Mouse (Mus musculus) CH12.LX (cell line): Measurements from ENCODE around the gene Gnat1. TPM values are rescaled to one million over a fixed set of nuclear protein-coding genes. Genes with fewer than 3 reads are reported as not detected.
A peak's percentile ranks its signal among the peaks of the same experiment; 100 is the strongest.

ENCODE experiments used
- DNase-seq: peaks from one replicate; pipeline ENCODE4 v3.0.0-alpha.2; 2013; ENCODE audit errors: extremely low read depth
- H3K27ac ChIP-seq: 2 replicates; pipeline ENCODE4 v1.5.1; 2012; ENCODE audit warnings: low read depth, mild to moderate bottlenecking, control low read depth, moderate library complexity; ENCODE audit not compliant: insufficient read depth
- H3K27me3 ChIP-seq: replicated peaks from 2 replicates; pipeline ENCODE3; 2012; ENCODE audit warnings: inconsistent platforms
- H3K36me3 ChIP-seq, 2 experiments: replicated peaks in 1 of 2; 2 replicates each; pipeline versions ENCODE3 to v1.6.1; 2012; ENCODE audit warnings: inconsistent platforms in 1 of 2, low read length in 1 of 2, mild to moderate bottlenecking in 1 of 2, mixed read lengths in 1 of 2, moderate library complexity in 1 of 2; ENCODE audit not compliant: control insufficient read depth in 1 of 2, insufficient read depth in 1 of 2
- H3K4me1 ChIP-seq, 2 experiments: 2 replicates each; pipeline ENCODE4 v1.6.1; 2012; ENCODE audit warnings: inconsistent platforms in 1 of 2, moderate library complexity in 1 of 2; ENCODE audit not compliant: insufficient read depth in 2 of 2, control insufficient read depth in 1 of 2
- H3K4me2 ChIP-seq: 2 replicates; pipeline ENCODE4 v1.6.1; 2012; ENCODE audit warnings: low read depth, mild to moderate bottlenecking, control low read depth; ENCODE audit not compliant: poor library complexity, insufficient read depth, severe bottlenecking
- H3K4me3 ChIP-seq, 3 experiments: fragments of 150-350 bp in 1 of 3; sonication (generic) in 1 of 3; replicated peaks in 1 of 3; 2 replicates each; pipeline versions ENCODE3 to v1.5.1; 2011 to 2012; ENCODE audit warnings: low read depth in 2 of 3, low read length in 2 of 3, mild to moderate bottlenecking in 2 of 3, moderate library complexity in 2 of 3, control low read depth in 1 of 3, improper control_type of control experiment in 1 of 3, inconsistent platforms in 1 of 3, mixed read lengths in 1 of 3; ENCODE audit not compliant: poor library complexity in 1 of 3
- H3K79me2 ChIP-seq: replicated peaks from 2 replicates; pipeline ENCODE4 v1.6.1; 2012; ENCODE audit warnings: mild to moderate bottlenecking, moderate library complexity; ENCODE audit not compliant: control insufficient read depth, poor library complexity, insufficient read depth, severe bottlenecking; ENCODE audit errors: extremely low read depth
- H3K9ac ChIP-seq: 2 replicates; pipeline ENCODE4 v1.6.1; 2012; ENCODE audit warnings: low read depth, mild to moderate bottlenecking, control low read depth, moderate library complexity; ENCODE audit not compliant: insufficient read depth
- H3K9me3 ChIP-seq: replicated peaks from 2 replicates; pipeline ENCODE3; 2012; ENCODE audit warnings: low read length, inconsistent platforms, mixed read lengths
- CHD1 ChIP-seq: IDR thresholded peaks from 2 replicates; pipeline ENCODE4 v1.6.1; 2012; ENCODE audit warnings: low read depth, low read length, improper control_type of control experiment, inconsistent platforms
- CHD2 ChIP-seq: IDR thresholded peaks from 2 replicates; pipeline ENCODE4 v1.6.1; 2011; ENCODE audit warnings: low read length, improper control_type of control experiment
- CTCF ChIP-seq, 2 experiments: IDR thresholded peaks in 1 of 2; conservative IDR thresholded peaks in 1 of 2; 2 replicates each; pipeline ENCODE4 v1.5.1; 2011 to 2012; ENCODE audit warnings: low read depth in 2 of 2, low read length in 2 of 2, improper control_type of control experiment in 1 of 2, inconsistent platforms in 1 of 2, mild to moderate bottlenecking in 1 of 2, moderate library complexity in 1 of 2
- ELF1 ChIP-seq: IDR thresholded peaks from 2 replicates; pipeline ENCODE4 v1.6.1; 2014; ENCODE audit warnings: low read depth, mild to moderate bottlenecking, inconsistent platforms, low read length, improper control_type of control experiment
- EP300 ChIP-seq: IDR thresholded peaks from 2 replicates; pipeline ENCODE4 v1.6.1; 2011; ENCODE audit warnings: low read length, improper control_type of control experiment
- ETS1 ChIP-seq: conservative IDR thresholded peaks from 2 replicates; pipeline ENCODE4 v1.6.1; 2012; ENCODE audit warnings: low read depth, mild to moderate bottlenecking, inconsistent platforms, low read length, improper control_type of control experiment, moderate library complexity
- HCFC1 ChIP-seq: IDR thresholded peaks from 2 replicates; pipeline ENCODE4 v1.6.1; 2012; ENCODE audit warnings: low read depth, mild to moderate bottlenecking, inconsistent platforms, low read length, improper control_type of control experiment
- IRF4 ChIP-seq: IDR thresholded peaks from 2 replicates; pipeline ENCODE4 v1.6.1; 2014; ENCODE audit warnings: low read depth, mild to moderate bottlenecking, inconsistent platforms, low read length, improper control_type of control experiment
- JUN ChIP-seq: IDR thresholded peaks from 2 replicates; pipeline ENCODE4 v1.6.1; 2011; ENCODE audit warnings: low read depth, mild to moderate bottlenecking, low read length, improper control_type of control experiment, moderate library complexity; ENCODE audit not compliant: insufficient read depth
- JUND ChIP-seq: conservative IDR thresholded peaks from 2 replicates; pipeline ENCODE4 v1.6.1; 2011; ENCODE audit warnings: low read depth, low read length, improper control_type of control experiment
- KAT2A ChIP-seq: IDR thresholded peaks from 2 replicates; pipeline ENCODE4 v1.6.1; 2012; ENCODE audit warnings: low read length, improper control_type of control experiment, inconsistent platforms; ENCODE audit not compliant: insufficient replicate concordance
- MAZ ChIP-seq: IDR thresholded peaks from 2 replicates; pipeline ENCODE4 v1.6.1; 2012; ENCODE audit warnings: low read depth, mild to moderate bottlenecking, inconsistent platforms, low read length, improper control_type of control experiment, moderate library complexity
- NELFE ChIP-seq: IDR thresholded peaks from 2 replicates; pipeline ENCODE4 v1.6.1; 2011; ENCODE audit warnings: low read depth, low read length, improper control_type of control experiment
- NRF1 ChIP-seq: IDR thresholded peaks from 2 replicates; pipeline ENCODE4 v1.6.1; 2014; ENCODE audit warnings: low read depth, mild to moderate bottlenecking, inconsistent platforms, low read length, improper control_type of control experiment, moderate library complexity
- POLR2A ChIP-seq: IDR thresholded peaks from 2 replicates; pipeline ENCODE4 v1.6.1; 2011; ENCODE audit warnings: low read depth, mild to moderate bottlenecking, improper control_type of control experiment, low read length
- POLR2AphosphoS2 ChIP-seq: IDR thresholded peaks from 2 replicates; pipeline ENCODE4 v1.6.1; 2011; ENCODE audit warnings: low read depth, low read length, improper control_type of control experiment
- RAD21 ChIP-seq: IDR thresholded peaks from 2 replicates; pipeline ENCODE4 v1.6.1; 2011; ENCODE audit warnings: low read depth, mild to moderate bottlenecking, low read length, improper control_type of control experiment, moderate library complexity
- SIN3A ChIP-seq: IDR thresholded peaks from 2 replicates; pipeline ENCODE4 v1.6.1; 2012; ENCODE audit warnings: low read length, improper control_type of control experiment, inconsistent platforms
- USF1 ChIP-seq: IDR thresholded peaks from 2 replicates; pipeline ENCODE4 v1.6.1; 2014; ENCODE audit warnings: low read depth, mild to moderate bottlenecking, inconsistent platforms, low read length, improper control_type of control experiment
- USF2 ChIP-seq: conservative IDR thresholded peaks from 2 replicates; pipeline ENCODE4 v1.6.1; 2011; ENCODE audit warnings: low read depth, low read length, improper control_type of control experiment
- ZC3H11A ChIP-seq: IDR thresholded peaks from 2 replicates; pipeline ENCODE4 v1.6.1; 2012; ENCODE audit warnings: low read depth, mild to moderate bottlenecking, inconsistent platforms, low read length, improper control_type of control experiment
- ZKSCAN1 ChIP-seq: IDR thresholded peaks from 2 replicates; pipeline ENCODE4 v1.6.1; 2012; ENCODE audit warnings: low read depth, inconsistent platforms, low read length, improper control_type of control experiment, borderline replicate concordance
- ZMIZ1 ChIP-seq: IDR thresholded peaks from 2 replicates; pipeline ENCODE4 v1.6.1; 2012; ENCODE audit warnings: low read depth, mild to moderate bottlenecking, inconsistent platforms, low read length, improper control_type of control experiment
- ZNF384 ChIP-seq: IDR thresholded peaks from 2 replicates; pipeline ENCODE4 v1.6.1; 2012; ENCODE audit warnings: low read depth, low read length, improper control_type of control experiment, inconsistent platforms
- dilution Hi-C: fragments of 300-500 bp; cut with MboI; formaldehyde crosslinking; loops from 2 replicates; pipeline ENCODE4 v1.14.3; 2020; ENCODE audit warnings: low sequenced_read_pairs; ENCODE audit not compliant: extremely low pct_unique_long_range_greater_than_20kb, extremely low pct_ligation_motif_present
- in situ Hi-C: fragments of 300-500 bp; cut with MboI; formaldehyde crosslinking; loops from 3 replicates; pipeline ENCODE4 v1.14.3; 2019; ENCODE audit warnings: low sequenced_read_pairs, low pct_ligation_motif_present, low pct_unique_long_range_greater_than_20kb, mixed read lengths
- polyA plus RNA-seq: library from polyadenylated mRNA; unstranded; fragments of >175 nt; gene quantifications from 2 replicates; pipeline ENCODE4 v1.2.1, GENCODE M21; 2012; ENCODE audit warnings: low read depth; ENCODE audit not compliant: insufficient read length
- total RNA-seq, 2 experiments: library from RNA; depleted of rRNA; stranded (reverse); fragments of 300-350 nt in 1 of 2; fragments of >200 nt in 1 of 2; gene quantifications; 2 replicates each; pipeline ENCODE4 v1.2.3; 2012 to 2014

The Gnat1 gene
- total and polyA plus RNA-seq, 3 experiments, result 3.0 TPM; not detected in 2

DNA sequence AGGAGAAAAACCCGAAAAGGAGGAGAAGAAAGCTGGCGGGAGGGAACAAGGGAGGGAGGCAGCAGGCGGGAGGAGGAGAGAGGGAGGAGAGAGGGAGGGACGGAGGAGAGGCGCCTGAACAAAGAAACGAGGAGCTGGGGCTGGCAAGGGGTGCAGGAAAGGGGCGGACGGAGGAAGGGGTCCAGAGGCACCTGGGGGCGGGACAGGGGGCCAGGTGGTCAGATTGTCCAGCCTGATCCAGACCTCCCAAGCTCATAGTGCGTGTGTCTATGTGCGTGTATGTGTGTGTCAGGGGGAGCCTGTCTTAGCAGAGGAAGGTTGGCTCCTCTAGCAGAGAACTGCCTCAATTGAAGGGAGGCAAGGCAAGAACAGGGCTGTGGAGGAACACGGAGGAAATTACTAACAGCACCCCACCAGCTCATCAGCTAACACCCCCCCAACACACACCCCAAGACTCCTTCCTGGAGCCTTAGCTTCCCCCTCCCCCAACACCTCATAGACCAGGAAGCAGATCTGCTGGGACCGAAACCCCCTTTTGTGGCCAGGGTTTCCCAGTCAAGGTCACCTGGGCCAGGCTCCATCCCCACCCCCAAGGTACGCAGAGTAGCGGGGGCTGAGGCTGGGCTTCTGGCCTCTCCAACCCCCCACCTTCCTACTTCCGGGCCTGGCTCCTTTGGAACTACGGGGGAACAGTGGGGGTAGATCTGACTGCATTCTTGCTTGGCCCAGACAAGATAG, 28.4 kb upstream of the Gnat1 start:
- Histone ChIP-seq H3K4me1 (peaks cover 7 to 26% of the 10 kb centered on the region in 2 experiments; a peak in 3 of 4 replicates), H3K27ac (no peak overlapping the region), H3K9ac (no peak overlapping the region), H3K36me3 (no peaks in the 10 kb centered on the region), H3K4me2 (no peak overlapping the region), H3K27me3 (peaks cover 91% of the 10 kb centered on the region), H3K4me3 (no peak overlapping the region), H3K79me2 (no peaks in the 10 kb centered on the region), H3K9me3 (no peaks in the 10 kb centered on the region)
- no peak for DNase-seq
- dilution Hi-C loops (no loop called here), in situ Hi-C loops (no loop called here)
- peak; percentile 60; the same call in 1 of the 2 replicates for TF ChIP-seq CHD2
- TF ChIP-seq IRF4, result 0 out of 2 replicates have a peak, but pooled peaks have one; percentile 35
- peak; percentile 52 for TF ChIP-seq ELF1
- TF ChIP-seq ZC3H11A, result no peak
- no peak for TF ChIP-seq SIN3A
- no peak for TF ChIP-seq CHD1

DNA sequence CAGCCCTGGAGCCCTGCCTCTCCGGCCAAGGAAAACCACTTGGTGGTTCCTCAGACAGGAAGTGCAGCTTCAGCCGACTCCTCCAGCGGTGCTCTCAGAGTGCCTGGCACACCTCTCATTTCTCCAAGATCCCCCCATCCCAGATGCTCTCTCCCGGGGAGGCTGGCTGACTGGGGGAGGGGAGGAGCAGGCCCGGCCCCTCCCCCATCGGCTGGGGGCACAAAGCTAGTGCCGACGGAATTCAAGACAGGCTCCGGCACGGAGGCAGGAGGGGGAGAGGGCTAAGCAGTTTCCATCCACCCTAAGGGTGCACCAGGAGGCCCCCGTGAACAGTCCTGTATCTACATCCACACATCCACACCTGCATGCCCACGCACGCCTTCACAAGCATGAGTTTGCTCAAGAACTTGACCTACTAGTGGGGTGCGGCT, 27.3 kb upstream of the Gnat1 start:
- TF ChIP-seq NELFE (no peak), JUN (no peak), RAD21 (no peak), ETS1 (no peak), ZMIZ1 (no peak), JUND (no peak), KAT2A (no peak), EP300 (no peak), ZKSCAN1 (no peak), HCFC1 (no peak), CTCF (conservative IDR thresholded peaks at IDR 0.05 in 1 of 2, IDR thresholded peaks at IDR 0.05 in 1 of 2; ENCODE audit: low read depth in 2 of 2, low read length in 2 of 2) (no peak), POLR2A (no peak), USF2 (no peak), NRF1 (no peak), USF1 (no peak), POLR2AphosphoS2 (no peak), ZC3H11A (no peak), ZNF384 (no peak), MAZ (no peak)
- no peak overlapping the region for H3K4me3 ChIP-seq
- H3K9ac ChIP-seq, result no peak overlapping the region
- in situ Hi-C loops, result no loop called here
- H3K27me3 ChIP-seq, result peaks cover 94% of the 10 kb centered on the region
- H3K79me2 ChIP-seq, result no peaks in the 10 kb centered on the region
- dilution Hi-C loops, result no loop called here
- H3K27ac ChIP-seq, result no peak overlapping the region
- H3K9me3 ChIP-seq, result no peaks in the 10 kb centered on the region
- H3K36me3 ChIP-seq, result no peaks in the 10 kb centered on the region
- no peak for DNase-seq
- no peak overlapping the region for H3K4me2 ChIP-seq
- peaks cover 7 to 26% of the 10 kb centered on the region in 2 experiments; a peak in 3 of 4 replicates for H3K4me1 ChIP-seq
